Mouse (Mus musculus) testis, adult 2 months (tissue): ENCODE data around the gene Pid1. TPM values are rescaled to one million over a fixed set of nuclear protein-coding genes. Genes with fewer than 3 reads are reported as not detected.

Source experiments
- H3K27ac ChIP-seq: fragments of 200-500 bp; 2 replicates; pipeline ENCODE4 v1.5.1; 2012; ENCODE audit warnings: low read depth, low read length; ENCODE audit not compliant: control insufficient read depth, insufficient read depth
- H3K27me3 ChIP-seq: fragments of 200-500 bp; 2 replicates; pipeline ENCODE4 v1.6.1; 2012; ENCODE audit warnings: mild to moderate bottlenecking, low read length, moderate library complexity; ENCODE audit not compliant: control insufficient read depth, insufficient read depth
- H3K36me3 ChIP-seq: fragments of 200-500 bp; 2 replicates; pipeline ENCODE4 v1.6.1; 2012; ENCODE audit warnings: mild to moderate bottlenecking, low read length; ENCODE audit not compliant: control insufficient read depth, insufficient read depth
- H3K4me1 ChIP-seq: fragments of 200-500 bp; 2 replicates; pipeline ENCODE4 v1.6.1; 2012; ENCODE audit warnings: low read length; ENCODE audit not compliant: control insufficient read depth, insufficient read depth
- H3K4me3 ChIP-seq: fragments of 200-500 bp; 2 replicates; pipeline ENCODE4 v1.5.1; 2012; ENCODE audit warnings: low read depth, mild to moderate bottlenecking, low read length, moderate library complexity, mixed read lengths; ENCODE audit not compliant: control insufficient read depth
- CTCF ChIP-seq: fragments of 200-500 bp; IDR thresholded peaks from 2 replicates; pipeline ENCODE4 v1.5.1; 2012; ENCODE audit warnings: low read depth, mild to moderate bottlenecking, inconsistent platforms, low read length, moderate library complexity; ENCODE audit not compliant: control insufficient read depth, insufficient read depth, insufficient replicate concordance
- POLR2A ChIP-seq: fragments of 200-500 bp; IDR thresholded peaks from 2 replicates; pipeline ENCODE4 v1.6.1; 2012; ENCODE audit warnings: low read depth, mild to moderate bottlenecking, inconsistent platforms, low read length, moderate library complexity; ENCODE audit not compliant: control insufficient read depth
- polyA plus RNA-seq: library from polyadenylated mRNA; depleted of rRNA; stranded (reverse); fragments of >200 nt; gene quantifications from 2 replicates; pipeline ENCODE4 v1.2.3, GENCODE M21; 2012

Gene Pid1
- polyA plus RNA-seq, 1 experiment = 0.95 TPM

DNA sequence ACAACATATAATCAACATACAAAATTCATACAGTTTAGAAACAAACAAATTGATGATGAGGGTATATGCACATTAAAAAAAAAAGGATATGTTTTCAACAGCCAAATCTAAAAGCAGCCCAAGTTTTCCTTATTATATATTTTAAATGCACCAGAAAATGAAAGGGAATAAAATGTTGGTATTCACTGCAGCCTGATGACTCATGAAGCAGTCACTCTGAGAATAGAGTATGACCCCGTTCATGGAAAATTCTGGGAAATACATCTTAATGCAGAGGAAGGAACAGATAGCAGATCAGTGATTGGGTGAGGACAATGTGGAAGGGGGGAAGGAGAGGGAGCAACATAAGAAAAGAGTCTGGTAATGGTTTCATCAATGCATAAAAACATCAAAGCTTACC is 186.3 kb downstream of the Pid1 start:
- Histone ChIP-seq H3K4me1 (no peaks in the 10 kb centered on the region), H3K4me3 (no peak overlapping the region), H3K27me3 (no peaks in the 10 kb centered on the region), H3K36me3 (no peaks in the 10 kb centered on the region), H3K27ac (no peak overlapping the region)
- no peak for TF ChIP-seq POLR2A
- no peak for TF ChIP-seq CTCF

- no peak overlapping the region for H3K27ac ChIP-seq
- no peak overlapping the region for H3K4me3 ChIP-seq
- no peaks in the 10 kb centered on the region for H3K36me3 ChIP-seq
- TF ChIP-seq CTCF = no peak
- no peak for TF ChIP-seq POLR2A
- H3K4me1 ChIP-seq = no peaks in the 10 kb centered on the region
- H3K27me3 ChIP-seq = no peaks in the 10 kb centered on the region
Measured at GRCm38 (mm10) chr1:84177033-84177432, 186.9 kb downstream of the Pid1 start.

- no peak for TF ChIP-seq POLR2A
- no peak for TF ChIP-seq CTCF
- Histone ChIP-seq H3K4me1 (no peaks in the 10 kb centered on the region), H3K4me3 (no peak overlapping the region), H3K36me3 (no peaks in the 10 kb centered on the region), H3K27me3 (no peaks in the 10 kb centered on the region), H3K27ac (no peak overlapping the region)
Measured at GRCm38 (mm10) chr1:84172941-84173340, 191.0 kb downstream of the Pid1 start.

DNA sequence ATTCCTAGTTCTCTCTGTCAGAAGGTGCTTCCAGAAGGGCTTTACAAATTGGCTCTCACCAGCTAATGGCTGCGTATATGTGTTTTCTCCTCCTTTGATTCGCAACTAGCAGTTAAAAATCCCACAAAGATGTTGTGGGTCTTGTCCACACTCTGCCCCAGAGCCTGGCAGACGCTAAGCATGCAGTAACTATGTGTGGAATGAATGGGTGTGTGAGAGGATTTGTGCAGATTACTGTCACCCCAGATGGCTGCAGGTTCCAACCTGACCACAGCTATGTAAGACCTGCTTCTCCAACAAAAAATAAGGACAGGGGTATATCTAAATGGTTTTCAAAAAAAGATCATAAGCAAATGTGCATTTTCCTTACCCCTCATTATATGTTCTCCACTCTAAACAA is 206.2 kb downstream of the Pid1 start:
- Histone ChIP-seq H3K4me3 (no peak overlapping the region), H3K27me3 (no peaks in the 10 kb centered on the region), H3K4me1 (no peaks in the 10 kb centered on the region), H3K36me3 (no peaks in the 10 kb centered on the region), H3K27ac (no peak overlapping the region)
- no peak for TF ChIP-seq POLR2A
- TF ChIP-seq CTCF = no peak

- Histone ChIP-seq H3K36me3 (no peaks in the 10 kb centered on the region), H3K27me3 (no peaks in the 10 kb centered on the region), H3K4me1 (no peaks in the 10 kb centered on the region), H3K27ac (no peak overlapping the region), H3K4me3 (no peak overlapping the region)
- no peak for TF ChIP-seq CTCF
- no peak for TF ChIP-seq POLR2A
Measured at GRCm38 (mm10) chr1:84155585-84155930, 208.4 kb downstream of the Pid1 start.

GRCm38 (mm10) chr1:84154725-84155584 is 209.0 kb downstream of the Pid1 start:
- H3K4me1 ChIP-seq = no peaks in the 10 kb centered on the region
- H3K4me3 ChIP-seq = no peak overlapping the region
- H3K27me3 ChIP-seq = no peaks in the 10 kb centered on the region
- no peaks in the 10 kb centered on the region for H3K36me3 ChIP-seq
- TF ChIP-seq CTCF (no peak), POLR2A (no peak)
- no peak overlapping the region for H3K27ac ChIP-seq

DNA sequence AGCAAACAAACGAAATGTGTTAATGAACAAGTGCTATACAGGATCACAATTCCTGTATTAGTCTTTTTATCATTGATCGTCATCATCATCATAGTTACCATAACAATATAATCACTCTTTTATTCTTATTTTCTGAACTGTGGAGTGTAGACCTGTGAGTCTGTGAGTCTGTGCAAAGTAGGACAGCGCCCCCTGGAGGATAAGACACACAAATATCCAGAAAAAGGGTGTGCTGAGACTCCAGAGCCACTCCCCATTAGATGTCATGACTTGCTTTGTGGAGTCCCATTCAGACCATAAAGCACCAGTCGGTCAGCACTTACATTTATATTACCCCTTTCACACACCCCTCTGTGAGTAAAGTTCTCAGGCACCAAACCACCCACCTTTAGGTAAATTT is 210.0 kb downstream of the Pid1 start:
- no peak overlapping the region for H3K4me3 ChIP-seq
- H3K27ac ChIP-seq = no peak overlapping the region
- H3K36me3 ChIP-seq = no peaks in the 10 kb centered on the region
- no peak for TF ChIP-seq POLR2A
- no peak for TF ChIP-seq CTCF
- no peaks in the 10 kb centered on the region for H3K4me1 ChIP-seq
- no peaks in the 10 kb centered on the region for H3K27me3 ChIP-seq

DNA sequence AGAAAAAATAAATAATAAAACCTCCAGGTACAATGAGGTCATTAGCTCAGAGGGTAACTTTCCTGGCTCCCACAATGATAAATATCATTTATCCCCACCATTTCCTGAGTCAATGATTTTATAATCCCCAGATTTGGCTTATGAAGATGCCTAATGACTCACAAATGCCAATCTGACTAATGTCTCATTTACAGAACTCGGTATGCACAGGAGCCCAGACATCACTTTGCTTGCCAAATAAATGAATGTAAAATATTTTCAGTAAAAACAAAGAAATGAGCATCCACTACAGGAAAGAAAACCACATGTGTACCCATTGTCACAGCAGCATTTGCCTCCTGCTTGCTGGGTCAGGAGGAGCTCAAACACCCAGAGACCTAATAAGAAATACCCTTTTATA is 222.4 kb downstream of the Pid1 start:
- Histone ChIP-seq H3K4me3 (no peak overlapping the region), H3K4me1 (no peaks in the 10 kb centered on the region), H3K27me3 (no peaks in the 10 kb centered on the region), H3K27ac (no peak overlapping the region), H3K36me3 (no peaks in the 10 kb centered on the region)
- no peak for TF ChIP-seq CTCF
- TF ChIP-seq POLR2A = no peak
